Mouse (Mus musculus) lung, adult 18-20 months (tissue): Measurements from ENCODE around the gene Dmac1.
"Not testable (repeated sequence)": the region's sequence is repeated elsewhere in the genome, so short reads cannot be mapped to it uniquely, and the experiment has no call there.

Experiments used
- DNase-seq, 2 experiments: peaks; one replicate each; pipeline ENCODE4 v3.0.0; 2022; ENCODE audit warnings: mixed read lengths in 2 of 2

Gene Dmac1

DNA sequence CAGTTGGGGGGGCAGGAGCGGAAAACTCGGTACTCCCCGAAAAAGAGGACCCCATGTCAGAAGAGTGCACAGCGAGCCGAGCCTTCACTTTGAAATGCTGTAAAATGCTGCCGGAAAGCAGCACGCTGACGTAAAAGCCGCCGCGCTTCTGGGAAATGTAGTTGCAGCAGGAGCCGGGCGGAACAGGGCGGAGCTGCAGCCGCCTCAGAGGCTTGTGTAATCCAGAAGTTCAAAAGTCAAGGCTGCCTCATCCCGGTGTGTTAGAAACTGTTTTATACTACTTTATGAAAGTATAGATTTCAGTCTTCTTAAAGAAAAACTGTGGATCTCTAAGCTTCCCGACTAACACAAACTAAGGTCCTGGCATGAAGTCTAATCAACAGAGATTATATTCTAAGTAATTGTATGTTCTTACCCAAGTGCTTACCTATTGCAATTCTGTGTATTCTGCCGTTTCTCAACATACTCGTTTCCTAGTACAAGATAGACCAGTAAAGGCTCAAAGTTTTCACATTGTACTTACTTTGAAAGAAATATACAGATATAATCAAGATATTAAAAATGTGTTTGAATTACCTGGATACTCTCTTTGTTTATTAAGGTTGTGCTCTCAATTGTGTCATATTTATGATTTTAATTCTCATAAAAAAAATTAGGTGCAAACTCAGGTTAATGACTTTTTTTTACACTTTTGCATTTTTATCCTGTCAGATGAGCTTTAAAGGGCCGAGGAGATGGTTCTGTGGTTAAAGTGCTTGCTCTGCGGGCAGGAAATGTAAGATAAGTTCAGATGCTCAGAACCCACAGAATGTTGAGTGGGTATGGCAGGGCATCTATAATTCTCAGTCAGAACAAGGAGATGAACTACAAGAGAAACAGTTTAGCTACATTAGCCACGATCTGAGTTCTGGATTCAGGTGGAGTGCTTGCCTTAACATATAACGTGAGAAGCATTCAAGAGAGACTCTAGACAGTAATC, at the start of gene Dmac1:
Gene Dmac1 (minus strand): TSS at position 109 of the 979 bp plus-strand sequence.
- peak; percentile 94 to 95 for DNase-seq

DNA sequence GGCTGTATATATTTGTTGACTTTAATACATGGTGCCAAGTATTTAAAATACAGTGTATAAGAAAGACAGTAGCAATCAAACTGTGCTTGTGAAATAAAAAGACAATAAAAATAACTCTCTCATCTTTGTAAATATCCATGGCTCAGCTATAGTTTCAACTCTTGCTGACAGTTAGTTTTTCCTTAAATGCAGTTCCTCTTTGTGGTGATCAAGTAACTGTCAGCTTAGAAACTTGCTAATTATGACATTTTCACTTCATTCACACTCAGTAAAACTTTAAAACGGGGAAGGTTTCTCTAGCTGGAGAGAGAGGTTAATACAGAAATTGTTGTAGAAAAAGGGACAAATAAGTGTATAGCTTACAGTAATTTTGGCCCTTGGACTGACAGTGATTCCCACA, 37.3 kb upstream of the Dmac1 start:
- DNase-seq: no peak

DNA sequence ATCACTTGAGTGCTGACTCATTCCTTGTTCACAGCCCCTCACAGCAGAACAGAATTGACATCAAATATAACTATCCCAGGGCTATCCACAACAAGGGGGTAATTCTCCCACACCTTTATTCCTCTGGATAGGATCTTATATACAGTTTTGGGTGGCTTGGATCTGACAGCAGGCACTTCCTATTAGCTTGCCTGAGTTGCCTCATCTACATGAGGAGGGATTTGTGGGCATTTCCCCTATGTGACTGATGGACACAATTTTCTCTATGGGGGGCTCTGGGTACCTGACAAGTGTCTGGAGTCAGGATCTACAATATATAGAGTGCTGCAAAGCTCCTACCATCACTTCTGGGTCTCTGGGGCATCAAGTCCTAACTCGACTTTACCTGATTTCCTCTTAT, 36.9 kb upstream of the Dmac1 start:
- no peak for DNase-seq

DNA sequence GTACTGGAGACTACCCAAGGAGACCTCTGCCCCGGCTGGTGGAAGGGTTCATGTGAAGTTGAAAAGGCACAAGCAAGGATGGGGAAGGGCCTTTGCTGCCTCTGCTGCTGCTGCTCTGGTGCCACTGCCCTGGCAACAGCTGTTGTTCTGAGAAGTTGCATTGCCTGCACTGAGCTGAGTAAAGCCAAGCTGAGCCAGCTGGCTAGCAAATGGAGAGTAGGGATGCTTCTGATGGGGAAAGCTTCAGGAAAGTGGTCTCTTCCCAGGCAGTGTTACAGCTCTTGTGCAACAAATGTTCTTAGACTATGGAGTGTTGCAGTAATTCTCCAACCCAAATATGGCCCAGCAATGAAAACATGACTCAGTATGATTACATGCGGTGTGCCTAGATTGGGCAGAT, 33.8 kb upstream of the Dmac1 start:
- peak in 1 of 2 experiments; percentile 19 for DNase-seq

DNA sequence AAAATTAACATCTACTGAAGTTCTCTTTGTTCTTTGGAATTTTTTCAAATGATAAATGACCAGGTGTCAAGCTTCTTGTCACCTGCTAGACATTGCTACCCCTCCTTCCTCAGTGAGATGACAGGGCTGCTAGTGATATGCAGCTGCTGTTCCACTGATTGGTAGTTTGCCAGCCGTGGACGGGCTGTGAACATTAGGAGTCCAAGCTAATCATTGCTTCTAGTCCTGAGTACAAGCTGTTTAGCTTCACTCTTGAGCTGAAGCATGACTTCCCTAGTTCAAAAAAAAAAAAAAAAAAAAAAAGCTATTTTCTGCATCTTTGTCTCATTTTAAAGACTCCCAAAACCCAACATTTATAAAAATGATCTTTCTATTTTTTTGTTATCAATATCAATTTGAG, 33.2 kb upstream of the Dmac1 start:
- DNase-seq: peak in 1 of 2 experiments; percentile 14

DNA sequence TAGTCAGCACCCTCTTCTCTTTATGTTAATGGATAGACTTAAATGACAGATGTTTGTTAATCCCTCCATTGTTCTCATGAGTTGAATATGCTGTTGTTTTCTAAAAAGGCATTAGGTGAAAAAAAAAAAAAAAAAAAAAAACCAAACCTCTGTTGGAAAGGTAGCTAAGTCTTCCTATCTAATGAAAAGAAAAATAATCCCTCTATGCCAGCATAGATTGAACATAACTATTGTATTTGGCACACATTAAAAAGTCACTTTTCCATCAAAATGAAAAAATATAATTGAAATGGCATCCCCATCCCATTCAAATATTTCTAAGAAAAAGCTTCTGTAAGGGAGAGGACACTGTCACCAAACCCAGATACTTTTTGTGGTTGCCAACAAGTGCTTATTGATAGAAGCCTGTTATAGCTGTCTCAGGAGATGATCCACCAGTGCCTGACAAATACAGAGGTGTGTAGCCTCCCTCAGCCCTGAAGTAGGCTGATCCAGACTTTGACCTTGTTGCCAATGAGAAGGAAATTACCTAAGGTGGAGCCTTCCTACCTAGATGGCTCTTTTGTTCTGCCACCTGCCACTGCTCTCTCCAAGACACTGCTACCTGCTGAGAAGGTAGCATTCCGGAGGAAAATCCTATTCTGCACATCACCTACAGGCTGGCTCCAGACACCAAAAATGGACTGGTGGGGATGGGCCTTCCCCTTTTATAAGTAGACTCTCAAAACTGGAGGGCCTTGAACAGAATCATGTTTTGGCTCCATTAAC, 22.3 kb upstream of the Dmac1 start:
- DNase-seq: no peak

DNA sequence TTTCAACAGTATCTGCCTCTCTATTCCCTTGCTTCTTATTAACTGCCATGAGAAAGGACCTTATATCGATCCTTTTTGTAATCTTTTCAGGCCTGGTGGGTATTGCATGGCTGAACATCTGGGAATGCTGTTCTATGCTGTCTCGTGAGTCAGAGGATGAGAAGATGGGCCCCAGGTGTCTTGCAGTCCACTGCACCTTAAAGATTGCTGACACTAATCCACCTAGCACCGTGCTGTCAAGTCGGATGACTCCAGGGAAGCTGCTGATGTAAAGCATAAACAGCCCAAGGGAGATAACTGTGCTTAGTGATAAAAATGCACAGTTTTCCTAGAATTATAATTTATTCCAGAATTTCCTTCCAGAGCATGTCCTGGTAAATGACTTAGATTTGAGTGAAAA, 14.2 kb upstream of the Dmac1 start:
- DNase-seq: no peak

DNA sequence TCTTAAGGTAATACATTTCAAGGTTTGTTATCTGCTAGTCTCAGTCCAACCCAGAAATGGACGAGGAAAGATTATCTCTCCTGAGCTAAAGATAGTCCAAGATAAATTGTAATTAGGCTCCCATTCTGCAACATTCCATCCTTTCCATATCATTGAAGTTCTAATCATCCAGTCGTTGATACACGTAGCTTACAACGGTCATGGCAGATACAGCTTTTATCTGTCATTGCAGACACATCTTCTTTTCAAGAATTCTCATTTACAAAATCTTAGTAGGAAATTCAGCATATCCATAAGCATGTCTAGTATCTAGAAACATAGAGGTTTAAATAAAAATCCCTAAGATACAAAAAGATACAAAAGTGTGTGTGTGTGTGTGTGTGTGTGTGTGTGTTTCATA, 13.0 kb upstream of the Dmac1 start:
- DNase-seq: no peak

DNA sequence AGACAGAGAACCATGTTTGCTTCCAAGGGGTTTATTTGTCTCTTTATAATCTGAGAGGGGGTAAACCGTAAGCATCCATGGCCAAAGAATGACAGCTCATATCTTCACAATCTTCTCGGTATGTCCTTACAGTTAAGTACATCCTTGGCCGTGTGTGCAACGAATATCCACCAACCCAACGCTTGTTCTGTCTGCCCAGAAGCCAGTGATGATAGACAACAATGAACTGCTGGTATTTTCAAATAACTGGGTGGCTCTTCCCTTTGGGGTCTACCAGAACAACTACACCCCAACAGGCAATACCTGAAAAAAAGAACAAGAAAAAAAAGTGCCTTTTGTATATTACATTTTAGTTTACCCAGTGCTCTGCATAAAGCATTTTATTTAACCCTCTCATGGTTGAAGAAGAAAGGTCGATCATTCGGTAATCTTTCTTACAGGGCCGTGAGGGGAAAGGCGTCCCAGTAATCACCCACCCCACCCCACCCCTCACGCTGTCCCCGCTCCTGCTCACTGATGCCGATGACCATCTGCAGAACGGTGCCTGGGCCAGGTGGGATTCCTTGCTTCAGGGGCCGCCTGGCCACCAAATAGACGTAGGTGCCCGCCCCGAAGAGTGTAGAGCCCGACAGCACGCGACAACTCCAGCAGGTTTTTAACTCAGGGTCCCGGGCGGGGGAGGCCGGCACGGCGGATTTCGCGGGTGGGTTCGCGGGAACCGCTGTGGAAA, 473 bp downstream of the Dmac1 start:
- DNase-seq: no peak

DNA sequence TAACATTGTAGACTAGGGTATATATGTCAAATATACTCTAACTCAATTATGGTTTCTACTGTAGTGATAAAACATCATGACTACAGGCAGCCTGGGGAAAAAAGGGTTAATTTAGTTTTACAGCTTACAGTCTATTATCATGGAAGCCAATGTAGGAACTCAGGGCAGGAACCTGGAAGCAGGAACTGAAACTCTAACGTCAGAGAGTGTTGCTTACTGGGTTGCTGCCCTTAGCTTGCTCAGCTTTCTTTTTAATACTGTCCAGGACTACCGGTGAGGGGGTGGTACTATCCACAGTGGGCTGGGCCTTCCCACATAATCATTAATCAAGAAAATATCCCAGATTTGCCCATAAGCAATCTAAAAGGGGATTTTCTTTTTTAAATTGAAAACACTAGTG, 2.4 kb downstream of the Dmac1 start:
- no peak for DNase-seq

DNA sequence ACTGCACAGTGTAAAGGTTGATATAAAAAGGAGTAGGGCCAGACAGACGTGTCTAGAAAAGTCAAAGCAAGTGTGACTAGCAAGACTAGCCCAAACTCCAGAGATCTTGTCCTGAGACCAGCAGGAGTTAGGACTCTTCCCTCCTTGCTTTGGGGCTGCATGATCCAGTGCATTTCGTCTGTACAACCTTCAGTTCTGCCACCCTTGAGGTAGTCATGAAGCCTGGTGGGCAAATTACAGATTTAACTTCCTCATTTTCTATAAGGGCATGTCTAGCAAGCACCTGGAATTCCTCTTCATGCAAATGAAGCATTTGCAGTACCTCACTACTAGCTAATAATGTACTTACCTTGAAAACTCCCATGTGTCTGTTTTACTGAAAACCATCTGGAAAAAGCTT, 10.2 kb downstream of the Dmac1 start:
- no peak for DNase-seq

DNA sequence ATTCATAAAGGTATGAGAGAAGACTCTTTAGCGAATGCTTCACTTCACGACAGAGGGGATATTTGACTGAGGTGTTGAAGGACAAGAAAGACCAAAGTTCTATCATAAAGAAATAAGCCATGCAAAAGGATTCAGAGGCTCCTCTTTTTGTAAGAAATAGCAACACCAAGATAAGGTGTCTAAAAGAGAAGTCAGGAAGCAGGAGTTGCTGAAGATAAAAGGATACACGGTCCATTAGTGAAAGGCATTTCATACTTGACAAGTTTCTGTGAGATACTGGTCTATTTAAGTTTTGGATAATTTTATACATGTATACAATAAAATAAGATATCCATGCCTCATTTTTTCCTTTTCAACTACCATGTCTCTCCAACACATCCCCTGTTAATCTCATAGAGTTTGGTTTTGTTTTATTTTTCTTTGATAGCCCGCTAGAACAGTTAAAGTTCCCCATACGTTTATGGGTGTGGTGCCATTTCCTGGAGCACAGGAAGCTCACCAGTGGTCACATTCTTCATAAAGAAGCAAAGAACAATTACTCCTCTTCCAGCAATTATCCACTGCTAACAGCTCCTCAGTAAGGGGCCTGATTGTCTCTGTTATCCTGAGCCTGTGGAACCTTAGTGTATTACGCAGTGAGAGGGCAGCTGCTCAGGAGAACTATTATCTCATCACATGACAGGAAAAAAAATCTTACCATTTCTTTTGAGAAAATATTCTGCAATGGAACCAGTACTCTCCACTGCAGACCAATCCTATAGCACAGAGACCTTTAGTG, 11.1 kb downstream of the Dmac1 start:
- no peak for DNase-seq

DNA sequence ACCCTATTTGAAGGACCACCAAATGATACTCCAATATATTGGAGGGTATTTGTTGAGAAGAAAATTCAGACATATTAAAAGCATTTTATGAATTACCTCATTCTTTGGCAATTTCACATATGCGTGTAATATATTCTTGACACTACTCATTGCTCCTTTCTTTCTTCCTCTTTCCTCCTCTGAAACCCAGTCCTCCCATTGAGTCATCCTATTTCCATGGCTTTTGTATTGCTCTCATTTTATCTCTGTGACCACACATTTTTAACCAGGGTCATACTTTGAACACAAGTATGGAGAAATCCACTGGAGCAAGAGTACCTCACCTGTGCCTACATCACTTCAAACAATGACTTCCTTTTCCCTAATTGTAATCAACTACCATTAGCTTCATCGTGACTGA, 13.9 kb downstream of the Dmac1 start:
- no peak for DNase-seq

DNA sequence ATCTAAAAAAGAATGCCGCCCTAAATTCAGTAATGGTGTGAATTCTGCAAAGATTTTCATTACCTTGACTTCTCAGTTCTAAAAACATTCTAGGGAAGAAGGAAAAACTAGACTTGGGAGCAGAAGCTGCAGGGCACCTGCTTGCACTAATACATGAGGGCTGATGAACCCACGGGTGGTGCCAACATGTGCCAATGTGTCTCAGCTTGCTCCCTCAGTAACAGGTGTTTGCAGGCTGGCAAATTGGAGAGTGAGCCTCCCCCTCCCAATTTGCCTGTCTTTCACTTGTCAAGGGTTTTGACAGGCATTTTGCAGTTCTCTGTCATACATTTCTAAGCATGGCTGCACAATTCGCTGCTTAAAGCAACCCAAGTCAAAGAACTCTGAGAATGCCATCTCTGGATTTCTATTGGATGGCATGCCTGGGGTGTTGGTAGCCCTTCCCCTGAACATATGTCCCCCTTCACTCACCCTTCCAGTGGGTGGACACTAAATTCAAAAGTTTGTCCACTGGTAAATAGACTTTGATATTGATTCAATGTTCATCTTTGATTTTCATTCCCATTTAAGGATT, 14.5 kb downstream of the Dmac1 start:
- no peak for DNase-seq

DNA sequence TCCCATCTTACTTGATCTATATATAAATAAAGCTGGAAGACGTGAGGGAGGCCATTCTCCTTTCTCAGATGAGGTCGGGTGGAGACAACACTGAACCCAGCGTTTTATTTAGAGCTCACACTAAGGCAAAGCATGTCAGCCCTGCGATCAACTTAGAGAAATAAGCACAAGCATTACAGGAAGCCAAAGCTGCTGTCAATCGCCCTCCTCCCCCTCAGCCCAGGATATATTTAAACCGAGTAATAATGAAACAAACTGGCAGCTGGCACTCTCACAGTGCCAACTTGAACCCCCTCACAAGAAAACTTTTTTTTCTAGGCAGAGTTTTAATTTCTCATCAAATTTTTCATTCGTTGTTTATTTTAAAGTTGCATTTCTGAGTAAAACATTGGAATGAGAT, 15.7 kb downstream of the Dmac1 start:
- no peak for DNase-seq

DNA sequence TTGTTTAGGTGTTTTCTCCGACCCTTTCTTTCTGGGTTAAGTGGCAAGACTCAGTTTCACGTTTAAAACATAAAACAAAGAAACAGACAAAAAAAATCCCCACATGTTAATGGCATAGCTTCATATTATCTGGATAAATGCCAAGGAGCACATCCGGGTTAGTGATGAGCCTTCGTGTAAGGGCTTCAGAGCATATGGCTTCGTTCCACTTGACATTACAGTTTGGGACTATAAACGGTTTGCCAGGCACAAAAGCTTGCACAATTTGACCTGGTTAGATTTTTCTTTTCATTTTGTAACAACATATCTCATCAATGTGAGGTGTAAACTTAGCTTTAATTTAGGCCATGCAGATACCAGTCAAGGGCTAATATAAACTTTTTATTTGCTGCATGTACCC, 17.9 kb downstream of the Dmac1 start:
- DNase-seq: no peak

DNA sequence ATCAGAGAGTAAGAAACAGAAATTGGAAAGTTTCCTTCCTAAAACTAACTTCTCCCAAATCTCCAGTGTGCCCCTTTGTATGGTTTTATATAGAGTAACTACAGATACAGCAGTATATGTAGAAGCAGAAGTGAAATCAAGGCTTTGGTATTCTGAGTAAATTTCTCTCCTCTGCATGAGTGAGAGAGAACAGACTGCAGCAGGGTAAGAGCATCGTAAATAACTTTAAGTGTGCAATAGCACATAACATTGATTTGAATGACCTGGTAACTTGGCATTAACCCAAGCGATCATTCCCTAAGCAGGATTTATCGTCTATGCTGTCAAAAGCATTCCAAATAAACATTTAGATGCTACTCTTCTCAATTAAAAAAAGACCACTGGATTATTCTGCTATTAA, 18.7 kb downstream of the Dmac1 start:
- no peak for DNase-seq

DNA sequence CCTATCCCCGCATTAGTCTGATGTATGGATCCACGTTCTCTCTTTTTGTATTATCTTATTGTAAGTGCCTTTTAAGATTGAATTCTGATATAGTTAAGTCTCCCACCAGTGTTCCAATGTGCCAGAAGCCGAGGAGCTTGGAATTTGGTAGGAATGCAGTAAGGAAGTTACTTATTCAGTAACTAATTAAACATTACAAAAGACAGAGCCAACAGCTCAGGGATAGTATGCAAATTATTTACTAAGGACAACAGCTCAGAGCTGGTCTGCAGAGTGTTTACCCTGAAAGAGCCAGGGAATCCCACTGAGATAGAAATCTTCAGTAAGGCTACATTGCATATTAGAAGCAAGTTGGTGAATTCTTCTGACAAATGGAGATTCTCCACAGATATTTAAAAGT, 43.5 kb downstream of the Dmac1 start:
- DNase-seq: not testable (repeated sequence)
